Mouse (Mus musculus): Measurements from ENCODE around the gene Per1. TPM values are rescaled to one million over a fixed set of nuclear protein-coding genes. Genes with fewer than 3 reads are reported as not detected.

The Per1 gene
- polyA plus RNA-seq, 2 experiments = 19.3 to 22.5 TPM

- no peaks in the 10 kb centered on the region for H3K27me3 ChIP-seq (ENCODE audit: control insufficient read depth, insufficient read depth, low read length)
- H3K9me3 ChIP-seq (ENCODE audit: control insufficient read depth, low read length) = no peaks in the 10 kb centered on the region
- ATAC-seq (ENCODE audit: low FRiP score, low read depth) = no peak
- peak overlapping the region; percentile 46 for H3K4me3 ChIP-seq (replicated peaks; ENCODE audit: low read length)
- peaks cover 17% of the 10 kb centered on the region for H3K4me1 ChIP-seq (ENCODE audit: control insufficient read depth, insufficient read depth, low read length)
- 52% methylated on average over 9 of the region's 9 CpGs for WGBS
- no peak for TF ChIP-seq POLR2A (IDR thresholded peaks at IDR 0.05; ENCODE audit: borderline replicate concordance, extremely low read depth, insufficient read depth, insufficient read length)
- H3K9ac ChIP-seq (ENCODE audit: low read depth, low read length, severe bottlenecking) = peak overlapping the region; percentile 49
- H3K36me3 ChIP-seq (ENCODE audit: control insufficient read depth, insufficient read depth, low read length) = no peaks in the 10 kb centered on the region
- no peak for DNase-seq (ENCODE audit: low spot score)
- H3K27ac ChIP-seq (replicated peaks; ENCODE audit: low read depth, low read length) = peak overlapping the region; percentile 45; the same call in 1 of the 2 replicates
- peak overlapping the region; percentile 55 for H3K4me2 ChIP-seq (replicated peaks; ENCODE audit: low read depth, low read length, severe bottlenecking)
Observed at GRCm38 (mm10) chr11:69064259-69065133, 30.5 kb upstream of the Per1 start.

- Histone ChIP-seq H3K27me3 (ENCODE audit: control insufficient read depth, insufficient read depth, low read length) (no peaks in the 10 kb centered on the region), H3K4me1 (ENCODE audit: control insufficient read depth, insufficient read depth, low read length) (peaks cover 21% of the 10 kb centered on the region), H3K9ac (ENCODE audit: low read depth, low read length, severe bottlenecking) (no peak overlapping the region), H3K27ac (replicated peaks; ENCODE audit: low read depth, low read length) (no peak overlapping the region), H3K9me3 (ENCODE audit: control insufficient read depth, low read length) (no peaks in the 10 kb centered on the region), H3K4me3 (replicated peaks; ENCODE audit: low read length) (no peak overlapping the region), H3K4me2 (replicated peaks; ENCODE audit: low read depth, low read length, severe bottlenecking) (no peak overlapping the region; the same call in 1 of the 2 replicates), H3K36me3 (ENCODE audit: control insufficient read depth, insufficient read depth, low read length) (no peaks in the 10 kb centered on the region)
- 67% methylated on average over 3 of the region's 3 CpGs for WGBS
- no peak for TF ChIP-seq POLR2A (IDR thresholded peaks at IDR 0.05; ENCODE audit: borderline replicate concordance, extremely low read depth, insufficient read depth, insufficient read length)
- ATAC-seq (ENCODE audit: low FRiP score, low read depth) (no peak), DNase-seq (ENCODE audit: low spot score) (no peak)
Observed at GRCm38 (mm10) chr11:69065394-69065925, 29.6 kb upstream of the Per1 start.

GRCm38 (mm10) chr11:69066163-69066861, 28.7 kb upstream of the Per1 start:
- TF ChIP-seq POLR2A (IDR thresholded peaks at IDR 0.05; ENCODE audit: borderline replicate concordance, extremely low read depth, insufficient read depth, insufficient read length) = no peak
- H3K9me3 ChIP-seq (ENCODE audit: control insufficient read depth, low read length) = no peaks in the 10 kb centered on the region
- whole genome bisulfite sequencing = 1% methylated on average over 25 of the region's 29 CpGs
- peak overlapping the region; percentile 83 for H3K4me2 ChIP-seq (replicated peaks; ENCODE audit: low read depth, low read length, severe bottlenecking)
- ATAC-seq (ENCODE audit: low FRiP score, low read depth) (no peak), DNase-seq (ENCODE audit: low spot score) (no peak)
- no peak overlapping the region for H3K27ac ChIP-seq (replicated peaks; ENCODE audit: low read depth, low read length)
- no peaks in the 10 kb centered on the region for H3K27me3 ChIP-seq (ENCODE audit: control insufficient read depth, insufficient read depth, low read length)
- H3K4me3 ChIP-seq (replicated peaks; ENCODE audit: low read length) = peak overlapping the region; percentile 39
- H3K9ac ChIP-seq (ENCODE audit: low read depth, low read length, severe bottlenecking) = peak overlapping the region; percentile 45
- peaks cover 15% of the 10 kb centered on the region for H3K4me1 ChIP-seq (ENCODE audit: control insufficient read depth, insufficient read depth, low read length)
- no peaks in the 10 kb centered on the region for H3K36me3 ChIP-seq (ENCODE audit: control insufficient read depth, insufficient read depth, low read length)

GRCm38 (mm10) chr11:69066956-69067355, 28.1 kb upstream of the Per1 start:
- DNase-seq (ENCODE audit: low spot score) (peak; percentile 96), ATAC-seq (ENCODE audit: low FRiP score, low read depth) (no peak)
- TF ChIP-seq POLR2A (IDR thresholded peaks at IDR 0.05; ENCODE audit: borderline replicate concordance, extremely low read depth, insufficient read depth, insufficient read length) = no peak
- Histone ChIP-seq H3K9ac (ENCODE audit: low read depth, low read length, severe bottlenecking) (no peak overlapping the region), H3K27me3 (ENCODE audit: control insufficient read depth, insufficient read depth, low read length) (no peaks in the 10 kb centered on the region), H3K4me2 (replicated peaks; ENCODE audit: low read depth, low read length, severe bottlenecking) (peak overlapping the region; percentile 83), H3K4me3 (replicated peaks; ENCODE audit: low read length) (peak overlapping the region; percentile 39), H3K36me3 (ENCODE audit: control insufficient read depth, insufficient read depth, low read length) (no peaks in the 10 kb centered on the region), H3K4me1 (ENCODE audit: control insufficient read depth, insufficient read depth, low read length) (peaks cover 14% of the 10 kb centered on the region), H3K9me3 (ENCODE audit: control insufficient read depth, low read length) (no peaks in the 10 kb centered on the region), H3K27ac (replicated peaks; ENCODE audit: low read depth, low read length) (no peak overlapping the region)
- WGBS = 13% methylated on average over 8 of the region's 8 CpGs

- no peak overlapping the region for H3K4me2 ChIP-seq (replicated peaks; ENCODE audit: low read depth, low read length, severe bottlenecking)
- no peak overlapping the region for H3K27ac ChIP-seq (replicated peaks; ENCODE audit: low read depth, low read length)
- H3K9me3 ChIP-seq (ENCODE audit: control insufficient read depth, low read length) = no peaks in the 10 kb centered on the region
- TF ChIP-seq POLR2A (IDR thresholded peaks at IDR 0.05; ENCODE audit: borderline replicate concordance, extremely low read depth, insufficient read depth, insufficient read length) = no peak
- 58% methylated on average over 6 of the region's 6 CpGs for WGBS
- H3K36me3 ChIP-seq (ENCODE audit: control insufficient read depth, insufficient read depth, low read length) = no peaks in the 10 kb centered on the region
- H3K27me3 ChIP-seq (ENCODE audit: control insufficient read depth, insufficient read depth, low read length) = no peaks in the 10 kb centered on the region
- no peak overlapping the region for H3K9ac ChIP-seq (ENCODE audit: low read depth, low read length, severe bottlenecking)
- H3K4me1 ChIP-seq (ENCODE audit: control insufficient read depth, insufficient read depth, low read length) = peaks cover 17% of the 10 kb centered on the region
- DNase-seq (ENCODE audit: low spot score) (no peak), ATAC-seq (ENCODE audit: low FRiP score, low read depth) (no peak)
- no peak overlapping the region for H3K4me3 ChIP-seq (replicated peaks; ENCODE audit: low read length)
Observed at GRCm38 (mm10) chr11:69067601-69068000, 27.4 kb upstream of the Per1 start.

Measured in limb, embryonic 14.5 days (tissue).